Mouse (Mus musculus) thymus, adult 2 months (tissue): ENCODE measurements around the gene Rfx1.

ENCODE experiments used
- CTCF ChIP-seq: fragments of 200-500 bp; IDR thresholded peaks from 2 replicates; pipeline ENCODE4 v1.5.1; 2012; ENCODE audit warnings: mild to moderate bottlenecking, control low read depth, low read length, moderate library complexity, borderline replicate concordance; ENCODE audit not compliant: control insufficient read depth, poor library complexity, insufficient read depth; ENCODE audit errors: extremely low read depth
- POLR2A ChIP-seq: fragments of 200-500 bp; IDR thresholded peaks from 2 replicates; pipeline ENCODE4 v1.6.1; 2012; ENCODE audit warnings: mild to moderate bottlenecking, low read length, control low read depth, moderate library complexity; ENCODE audit not compliant: control insufficient read depth, poor library complexity, insufficient read depth; ENCODE audit errors: extremely low read depth

DNA sequence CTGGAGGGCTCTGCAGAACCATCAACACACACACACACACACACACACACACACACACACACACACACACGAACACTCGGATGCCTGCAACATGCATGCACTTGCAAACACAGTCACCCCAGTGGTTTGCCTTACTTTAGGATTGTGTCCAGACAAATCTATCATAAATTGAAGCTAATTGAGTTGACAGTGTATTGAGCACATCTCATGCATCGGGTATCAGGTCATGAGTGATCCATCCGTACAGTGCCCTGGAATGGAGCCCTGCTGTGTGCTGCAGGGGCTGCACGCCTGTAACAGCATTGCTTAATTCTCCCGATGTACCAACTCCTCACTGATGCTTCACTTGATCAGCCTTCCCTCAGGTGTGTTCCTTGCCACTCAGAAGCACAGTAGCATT lies 49.0 kb downstream of the Rfx1 start:
- no peak for TF ChIP-seq CTCF
- no peak for TF ChIP-seq POLR2A
